Mouse (Mus musculus) lung, adult 2 months (tissue): ENCODE measurements around the gene Sh2b3. TPM values are rescaled to one million over a fixed set of nuclear protein-coding genes. Genes with fewer than 3 reads are reported as not detected.
A peak's percentile ranks its signal among the peaks of the same experiment; 100 is the strongest.
"Not testable (repeated sequence)": the region's sequence is repeated elsewhere in the genome, so short reads cannot be mapped to it uniquely, and the experiment has no call there.

Experiments used
- DNase-seq: peaks from one replicate; pipeline ENCODE4 v3.0.0; 2022
- H3K4me1 ChIP-seq: fragments of 200-500 bp; 2 replicates; pipeline ENCODE4 v1.6.1; 2011; ENCODE audit warnings: low read length; ENCODE audit not compliant: control insufficient read depth, insufficient read depth
- H3K4me3 ChIP-seq: fragments of 200-500 bp; replicated peaks from 2 replicates; pipeline ENCODE3; 2011; ENCODE audit warnings: low read depth, mild to moderate bottlenecking, control low read depth, low read length; ENCODE audit errors: extremely low read depth
- CTCF ChIP-seq: fragments of 200-500 bp; IDR thresholded peaks from 2 replicates; pipeline ENCODE4 v1.5.1; 2011; ENCODE audit warnings: mild to moderate bottlenecking, low read length, control low read depth; ENCODE audit not compliant: insufficient read depth
- POLR2A ChIP-seq: fragments of 200-500 bp; IDR thresholded peaks from 2 replicates; pipeline ENCODE4 v1.6.1; 2011; ENCODE audit warnings: low read depth, mild to moderate bottlenecking, control low read depth, low read length, borderline replicate concordance; ENCODE audit errors: extremely low read depth
- WGBS: fragments of 180-500 bp; shearing (Covaris S2); methylation state at CpG from one replicate; pipeline ENCODE4 v1.1.7; 2018; 5-methylcytosine and 5-hydroxymethylcytosine counted together
- polyA plus RNA-seq: library from polyadenylated mRNA; depleted of rRNA; stranded (reverse); fragments of >200 nt; gene quantifications from 2 replicates; pipeline ENCODE4 v1.2.3, GENCODE M21; 2012

Sh2b3 gene
- polyA plus RNA-seq, 1 experiment = 58.8 TPM

GRCm38 (mm10) chr5:121861964-121862363 is 24.5 kb upstream of the Sh2b3 start:
- no peaks in the 10 kb centered on the region for H3K4me1 ChIP-seq
- TF ChIP-seq CTCF = no peak
- TF ChIP-seq POLR2A = no peak
- no peak for DNase-seq
- 40% methylated on average over 5 of the region's 5 CpGs for WGBS
- H3K4me3 ChIP-seq = no peak overlapping the region

GRCm38 (mm10) chr5:121858427-121858826 is 21.0 kb upstream of the Sh2b3 start:
- no peak for TF ChIP-seq POLR2A
- no peak for TF ChIP-seq CTCF
- Histone ChIP-seq H3K4me3 (no peak overlapping the region), H3K4me1 (peaks cover 2% of the 10 kb centered on the region; the same call in 1 of the 2 replicates)
- WGBS = 75% methylated on average over 12 of the region's 12 CpGs
- no peak for DNase-seq

- DNase-seq = no peak
- H3K4me3 ChIP-seq = no peak overlapping the region
- 77% methylated on average over 11 of the region's 11 CpGs for WGBS
- TF ChIP-seq POLR2A (no peak), CTCF (no peak)
- H3K4me1 ChIP-seq = peaks cover 6% of the 10 kb centered on the region; the same call in 1 of the 2 replicates
Observed at GRCm38 (mm10) chr5:121856740-121857139, 19.3 kb upstream of the Sh2b3 start.

GRCm38 (mm10) chr5:121854768-121855167 is 17.3 kb upstream of the Sh2b3 start:
- Histone ChIP-seq H3K4me1 (peaks cover 11% of the 10 kb centered on the region), H3K4me3 (no peak overlapping the region)
- WGBS = 62% methylated on average over 10 of the region's 10 CpGs
- TF ChIP-seq CTCF = no peak
- TF ChIP-seq POLR2A = no peak
- no peak for DNase-seq

- Histone ChIP-seq H3K4me1 (peaks cover 11% of the 10 kb centered on the region), H3K4me3 (no peak overlapping the region)
- TF ChIP-seq CTCF (no peak), POLR2A (peak; percentile 34; the same call in 1 of the 2 replicates)
- DNase-seq = peak; percentile 79
- 53% methylated on average over 9 of the region's 9 CpGs for WGBS
Observed at GRCm38 (mm10) chr5:121853368-121854051, 16.1 kb upstream of the Sh2b3 start.

- peaks cover 13% of the 10 kb centered on the region for H3K4me1 ChIP-seq
- no peak for DNase-seq
- WGBS = 29% methylated on average over 20 of the region's 20 CpGs
- peak overlapping the region; percentile 54 for H3K4me3 ChIP-seq
- TF ChIP-seq CTCF = 0 out of 2 replicates have a peak, but pooled peaks have one; percentile 4
- TF ChIP-seq POLR2A = no peak
Observed at GRCm38 (mm10) chr5:121849478-121850349, 12.3 kb upstream of the Sh2b3 start.

GRCm38 (mm10) chr5:121848743-121849142 is 11.3 kb upstream of the Sh2b3 start, which contains the start of gene Pheta1:
TSS of gene Pheta1 (plus strand) at chr5:121848984.
- Histone ChIP-seq H3K4me1 (peaks cover 13% of the 10 kb centered on the region), H3K4me3 (peak within 1 kb of the TSS; percentile 96)
- peak; percentile 92 for DNase-seq
- WGBS = under 1% methylated on average over 42 of the region's 42 CpGs
- no peak for TF ChIP-seq CTCF
- peak; percentile 81; the same call in 1 of the 2 replicates for TF ChIP-seq POLR2A

GRCm38 (mm10) chr5:121848035-121848519 is 10.6 kb upstream of the Sh2b3 start:
- peaks cover 9% of the 10 kb centered on the region for H3K4me1 ChIP-seq
- TF ChIP-seq CTCF = peak; percentile 28
- 0 out of 2 replicates have a peak, but pooled peaks have one; percentile 35 for TF ChIP-seq POLR2A
- WGBS = 0% methylated on average over 17 of the region's 17 CpGs
- peak overlapping the region; percentile 51 for H3K4me3 ChIP-seq
- DNase-seq = peak; percentile 67

GRCm38 (mm10) chr5:121847269-121847668 is 9.8 kb upstream of the Sh2b3 start:
- not testable (repeated sequence) for H3K4me3 ChIP-seq, DNase-seq
- H3K4me1 ChIP-seq = peaks cover 12% of the 10 kb centered on the region
- 86% methylated on average over 3 of the region's 3 CpGs for WGBS

GRCm38 (mm10) chr5:121846322-121846721 is 8.9 kb upstream of the Sh2b3 start:
- DNase-seq = no peak
- TF ChIP-seq POLR2A (no peak), CTCF (no peak)
- Histone ChIP-seq H3K4me1 (peaks cover 9% of the 10 kb centered on the region), H3K4me3 (no peak overlapping the region)
- 86% methylated on average over 11 of the region's 11 CpGs for WGBS
